Mouse (Mus musculus): ENCODE data around the gene 1700024G13Rik. TPM values are rescaled to one million over a fixed set of nuclear protein-coding genes. Genes with fewer than 3 reads are reported as not detected.

Gene 1700024G13Rik
- total RNA-seq, 4 experiments from 2014 or later = not detected

- no peak for DNase-seq
Measured at GRCm38 (mm10) chr14:32332515-32333445, 55.4 kb downstream of the 1700024G13Rik start.

GRCm38 (mm10) chr14:32327366-32327765, 60.8 kb downstream of the 1700024G13Rik start:
- DNase-seq = no peak

Other genes with a start within 250 kb of the 1700024G13Rik start
- not detected for gene Msmb, start 246.4 kb downstream of the 1700024G13Rik start, total RNA-seq (2022)
- 100 to 1,000 TPM; 139 to 231 (median 191) TPM for gene Ncoa4, start 228.5 kb downstream of the 1700024G13Rik start, total RNA-seq (2022)
- 100 to 1,000 TPM in 2 of 4 experiments, 10 to 100 TPM in 2; 67.8 to 135 (median 88.5) TPM for gene Timm23, start 186.5 kb downstream of the 1700024G13Rik start, total RNA-seq (2022)
- 10 to 100 TPM; 45.9 to 83.0 (median 54.5) TPM for gene Parg, start 186.4 kb downstream of the 1700024G13Rik start, total RNA-seq (2022)
- gene Ogdhl, start 66.4 kb downstream of the 1700024G13Rik start, total RNA-seq (2022) = 10 to 100 TPM; 12.2 to 18.3 (median 15.2) TPM
- not detected for gene Slc18a3, start 76.5 kb upstream of the 1700024G13Rik start, total RNA-seq (2022)
- gene Chat, start 77.6 kb upstream of the 1700024G13Rik start, total RNA-seq (2022) = not detected
- gene Ercc6, start 125.1 kb upstream of the 1700024G13Rik start, total RNA-seq (2022) = 10 to 100 TPM in 3 of 4 experiments, 1 to 10 TPM in 1; 9.9 to 20.2 (median 14.8) TPM
- 1 to 10 TPM; 2.6 to 5.4 (median 4.2) TPM for gene Prrxl1, start 211.0 kb upstream of the 1700024G13Rik start, total RNA-seq (2022)

Data from adrenal gland, adult 8-10 months (tissue).